9 mouse cellular contexts compared by ENCODE assay signal in the genomic region with DNA sequence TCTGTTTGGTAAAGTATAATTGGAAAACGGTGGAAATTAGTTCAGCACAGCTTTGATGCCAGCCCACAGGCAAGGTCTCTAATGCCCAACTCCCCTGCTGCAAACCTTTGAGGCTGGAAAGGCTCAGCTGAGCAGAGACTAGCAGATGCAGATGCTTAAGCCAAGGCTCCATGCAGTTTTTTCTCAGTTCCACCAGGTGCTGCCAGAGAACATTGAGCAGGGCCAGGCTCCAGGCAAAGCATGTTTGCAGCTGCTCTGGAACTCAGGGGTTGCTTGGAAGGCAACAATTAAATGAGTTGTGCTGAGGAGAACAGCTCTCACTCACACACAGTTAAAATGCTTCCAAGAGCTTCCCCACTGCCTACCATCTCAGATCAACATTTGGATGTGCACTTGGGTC.
DNase-seq lines count a peak whose midpoint lies in the region; ATAC-seq lines count a peak whose summit lies in the region.
"Had no signal": no experiment of that assay in that cellular context is flagged by ENCODE, and none has a peak within 500 bp of the region (broad histone marks: within the 10 kb centered on the region; RNA-seq: fewer than 3 reads in every experiment).

No protein-coding gene starts in this region.

- H3K4me1 ChIP-seq in hindbrain, embryonic 14.5 days (replicated peaks; ENCODE audit: control insufficient read depth, insufficient read depth, low read length) = peaks cover 16% of the 10 kb centered on the region
- H3K4me1 ChIP-seq: liver, embryonic 15.5 days had no signal

- no peaks in the 10 kb centered on the region for H3K36me3 ChIP-seq in hindbrain, embryonic 14.5 days (replicated peaks; ENCODE audit: control insufficient read depth, insufficient read depth)
- H3K36me3 ChIP-seq: liver, embryonic 15.5 days had no signal

- peak; percentile 76 for ATAC-seq in frontal cortex, adult (ENCODE audit: low TSS enrichment)
- no peak for ATAC-seq in hindbrain, embryonic 14.5 days (ENCODE audit: low FRiP score)
- ATAC-seq in erythroid progenitor cell, adult 5-6 weeks (replicated peaks; ENCODE audit: low FRiP score, poor library complexity, severe bottlenecking) = no peak

- H3K4me3 ChIP-seq in hindbrain, embryonic 14.5 days (replicated peaks; ENCODE audit: low read length) = no peak overlapping the region
- H3K4me3 ChIP-seq: liver, embryonic 15.5 days had no signal

- no peak overlapping the region; the same call in 1 of the 2 replicates for H3K27ac ChIP-seq in hindbrain, embryonic 14.5 days
- H3K27ac ChIP-seq: liver, embryonic 15.5 days had no signal

- H3K4me2 ChIP-seq in hindbrain, embryonic 14.5 days (replicated peaks) = no peak overlapping the region
- H3K4me2 ChIP-seq: liver, embryonic 15.5 days had no signal

- DNase-seq in frontal cortex, postnatal 25 days (ENCODE audit: low spot score in 2 of 2) = no peak
- peak; percentile 49 for DNase-seq in testis, postnatal 10 days (ENCODE audit: low spot score)
- no peak for DNase-seq in testis, postnatal 14 days (ENCODE audit: low spot score)
- DNase-seq in hindbrain, embryonic 14.5 days (ENCODE audit: low spot score) = peak; percentile 65
- peak; percentile 21 for DNase-seq in lung, postnatal 14 days
- DNase-seq in thymus, postnatal 4 days = no peak

- no peaks in the 10 kb centered on the region for H3K27me3 ChIP-seq in hindbrain, embryonic 14.5 days (ENCODE audit: control insufficient read depth, insufficient read depth, low read length)
- H3K27me3 ChIP-seq: liver, embryonic 15.5 days had no signal

- no peaks in the 10 kb centered on the region for H3K9me3 ChIP-seq in hindbrain, embryonic 14.5 days (ENCODE audit: control insufficient read depth, low read length)
- H3K9me3 ChIP-seq: liver, embryonic 15.5 days had no signal

- H3K9ac ChIP-seq in hindbrain, embryonic 14.5 days = no peak overlapping the region
- H3K9ac ChIP-seq: liver, embryonic 15.5 days had no signal

- WGBS in hindbrain, embryonic 14.5 days = 50% methylated on average over 1 of the region's 1 CpGs

Comparison
In these comparisons a context has a peak if more than half of its experiments do, and no peak if none do; other contexts are left out.
1. DNase-seq: peak in testis, postnatal 10 days (single experiment), hindbrain, embryonic 14.5 days (single experiment) and lung, postnatal 14 days (single experiment); none in frontal cortex, postnatal 25 days (0 of 2), testis, postnatal 14 days (single experiment) and thymus, postnatal 4 days (single experiment).